Mouse (Mus musculus) left cerebral cortex, postnatal 10 days (tissue): ENCODE measurements around the gene Csnk1g2. TPM values are rescaled to one million over a fixed set of nuclear protein-coding genes. Genes with fewer than 3 reads are reported as not detected.
"Not testable (repeated sequence)": the region's sequence is repeated elsewhere in the genome, so short reads cannot be mapped to it uniquely, and the experiment has no call there.

Source experiments
- DNase-seq, 2 experiments: peaks; one replicate each; pipeline ENCODE4 v3.0.0; 2021 to 2022; ENCODE audit warnings: low spot score in 2 of 2, mixed read lengths in 1 of 2; ENCODE audit errors: extremely low spot score in 1 of 2
- intact Hi-C: fragments of 180-260 bp; cut with DNase I; formaldehyde crosslinking; loops from one replicate; pipeline ENCODE4 v1.15.1; 2025
- total RNA-seq, 2 experiments: library from RNA; stranded (reverse); gene quantifications; 2 replicates each; pipeline ENCODE4 v1.2.3; 2021

The Csnk1g2 gene
- total RNA-seq, 2 experiments from 2014 or later = 156 to 167 TPM

GRCm38 (mm10) chr10:80589879-80590854, 32.5 kb upstream of the Csnk1g2 start, which contains the start of gene Abhd17a:
Gene Abhd17a, minus strand, starts transcription at chr10:80590341.
- intact Hi-C loops = no loop called here
- peak; percentile 92 to 99 for DNase-seq

GRCm38 (mm10) chr10:80596318-80596717, 26.3 kb upstream of the Csnk1g2 start:
- no peak for DNase-seq
- intact Hi-C loops = no loop called here

GRCm38 (mm10) chr10:80602698-80603325, 19.8 kb upstream of the Csnk1g2 start, which contains the start of the genes Scamp4 and Adat3:
Gene Scamp4, plus strand, starts transcription at chr10:80602872.
Gene Adat3, plus strand, starts transcription at chr10:80602880.
- peak; percentile 92 to 97 for DNase-seq
- intact Hi-C loops = no loop called here

- intact Hi-C loops = no loop called here
- DNase-seq = no peak
These were observed 19.3 kb upstream of the Csnk1g2 start for GRCm38 (mm10) chr10:80603364-80603763.

GRCm38 (mm10) chr10:80604001-80604509, 18.6 kb upstream of the Csnk1g2 start:
- no peak for DNase-seq

GRCm38 (mm10) chr10:80604988-80605387, 17.6 kb upstream of the Csnk1g2 start:
- intact Hi-C loops = no loop called here
- DNase-seq = no peak

More at GRCm38 (mm10) chr10:80604001-80604509, 18.6 kb upstream of the Csnk1g2 start:
- intact Hi-C loops = no loop called here

GRCm38 (mm10) chr10:80605721-80606120, 16.9 kb upstream of the Csnk1g2 start, which contains the start of gene Gm49322:
Gene Gm49322, plus strand, starts transcription at chr10:80606021.
- intact Hi-C loops = not testable (repeated sequence)

GRCm38 (mm10) chr10:80606306-80606705, 16.3 kb upstream of the Csnk1g2 start:
- intact Hi-C loops = no loop called here
- DNase-seq = peak in 1 of 2 experiments; percentile 60

More at GRCm38 (mm10) chr10:80605721-80606120, 16.9 kb upstream of the Csnk1g2 start, which contains the start of gene Gm49322:
- DNase-seq = not testable (repeated sequence)

GRCm38 (mm10) chr10:80606737-80607350, 15.8 kb upstream of the Csnk1g2 start:
- no peak for DNase-seq
- intact Hi-C loops = no loop called here

GRCm38 (mm10) chr10:80608435-80608834, 14.2 kb upstream of the Csnk1g2 start:
- DNase-seq = no peak
- intact Hi-C loops = no loop called here

- intact Hi-C loops = no loop called here
- no peak for DNase-seq
These were observed 13.2 kb upstream of the Csnk1g2 start for GRCm38 (mm10) chr10:80609269-80609924.

GRCm38 (mm10) chr10:80610116-80610785, 12.4 kb upstream of the Csnk1g2 start:
- intact Hi-C loops = no loop called here
- DNase-seq = no peak

GRCm38 (mm10) chr10:80611024-80611423, 11.6 kb upstream of the Csnk1g2 start:
- intact Hi-C loops = no loop called here
- DNase-seq = no peak

GRCm38 (mm10) chr10:80611905-80612304, 10.7 kb upstream of the Csnk1g2 start:
- intact Hi-C loops = no loop called here
- DNase-seq = no peak

- intact Hi-C loops = no loop called here
- no peak for DNase-seq
These were observed 8.8 kb upstream of the Csnk1g2 start for GRCm38 (mm10) chr10:80613821-80614220.

- intact Hi-C loops = no loop called here
- DNase-seq = no peak
These were observed 8.3 kb upstream of the Csnk1g2 start for GRCm38 (mm10) chr10:80614351-80614750.

GRCm38 (mm10) chr10:80618181-80618580, 4.5 kb upstream of the Csnk1g2 start:
- DNase-seq = peak in 1 of 2 experiments; percentile 71
- intact Hi-C loops = no loop called here
